Mouse (Mus musculus): Measurements from ENCODE around the gene Armc7. TPM values are rescaled to one million over a fixed set of nuclear protein-coding genes. Genes with fewer than 3 reads are reported as not detected.

Armc7 gene
- polyA plus RNA-seq, 1 experiment from 2014 or later = 6.9 TPM

DNA sequence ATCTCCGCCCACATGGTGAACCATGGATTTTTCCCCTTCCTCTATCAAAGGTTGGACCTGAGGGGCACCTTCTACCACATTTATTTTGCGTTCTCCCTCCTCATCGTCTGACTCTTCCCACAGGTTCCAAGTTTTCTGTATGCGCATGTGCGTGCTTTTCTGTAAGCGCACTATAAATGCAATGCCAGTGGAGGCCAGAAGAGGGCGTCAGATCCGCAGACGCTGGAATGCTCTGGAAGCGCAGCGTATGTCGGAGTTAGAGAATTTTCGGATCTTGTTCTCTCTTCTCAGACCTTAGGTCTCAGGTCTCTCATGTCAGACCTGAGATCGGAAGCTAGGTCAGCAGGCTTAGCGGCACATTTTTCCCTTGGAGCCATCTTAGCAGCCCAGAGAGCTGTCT is 19.8 kb upstream of the Armc7 start:
- Histone ChIP-seq H3K36me3 (no peaks in the 10 kb centered on the region), H3K27ac (replicated peaks) (no peak overlapping the region), H3K4me2 (no peak overlapping the region), H3K4me3 (no peak overlapping the region), H3K4me1 (peaks cover 11% of the 10 kb centered on the region), H3K9me3 (no peaks in the 10 kb centered on the region), H3K27me3 (replicated peaks) (no peaks in the 10 kb centered on the region), H3K9ac (no peak overlapping the region)
- ATAC-seq (ENCODE audit: extremely low read depth, insufficient number of reproducible peaks, low FRiP score, low TSS enrichment) = no peak
- WGBS = 84% methylated on average over 15 of the region's 15 CpGs

DNA sequence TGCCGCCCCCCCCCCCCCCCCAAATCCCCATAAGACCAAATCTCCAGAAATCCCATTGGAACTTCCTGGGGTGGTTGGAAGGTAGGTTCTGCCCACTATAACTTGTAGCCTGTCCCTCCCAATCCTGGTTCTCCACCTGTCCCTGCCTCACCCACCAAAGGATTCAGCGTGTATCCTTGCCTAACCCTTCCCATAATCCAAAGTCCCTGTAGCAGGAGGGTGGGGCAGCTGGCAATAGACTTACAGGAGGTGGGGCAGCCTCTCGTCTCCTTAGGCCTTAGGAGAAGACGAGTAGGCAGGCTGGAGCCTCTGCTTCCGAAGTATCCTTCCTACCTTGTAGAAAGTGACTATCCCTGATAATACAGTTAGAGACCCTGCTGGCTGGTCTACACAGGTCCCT is 19.3 kb upstream of the Armc7 start:
- H3K9ac ChIP-seq = no peak overlapping the region
- H3K4me2 ChIP-seq = no peak overlapping the region
- no peaks in the 10 kb centered on the region for H3K27me3 ChIP-seq (replicated peaks)
- H3K4me1 ChIP-seq = peaks cover 11% of the 10 kb centered on the region
- H3K27ac ChIP-seq (replicated peaks) = no peak overlapping the region
- H3K9me3 ChIP-seq = no peaks in the 10 kb centered on the region
- no peaks in the 10 kb centered on the region for H3K36me3 ChIP-seq
- H3K4me3 ChIP-seq = no peak overlapping the region
- WGBS = 91% methylated on average over 5 of the region's 5 CpGs
- no peak for ATAC-seq (ENCODE audit: extremely low read depth, insufficient number of reproducible peaks, low FRiP score, low TSS enrichment)

DNA sequence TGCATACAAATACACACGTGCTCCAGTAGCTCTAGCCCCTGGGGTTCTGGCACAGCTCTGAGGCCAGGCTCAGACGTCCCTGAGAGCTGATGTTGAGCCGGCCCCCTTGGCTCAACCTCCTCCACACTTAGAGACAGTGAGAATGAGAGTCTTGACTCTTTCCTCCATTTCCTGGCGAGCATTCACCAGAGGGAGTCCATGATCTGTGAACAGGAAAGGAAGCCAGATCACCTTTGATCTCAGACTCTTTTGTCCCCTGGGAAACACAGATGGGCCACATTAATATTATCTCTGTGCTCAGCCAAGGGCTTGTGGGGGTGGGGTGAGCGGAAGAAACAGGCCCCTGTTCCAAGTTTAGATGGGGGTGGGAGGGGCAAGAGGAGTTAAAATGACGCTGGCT is 18.1 kb upstream of the Armc7 start:
- H3K4me3 ChIP-seq = no peak overlapping the region
- 0 out of 2 replicates have a peak overlapping the region, but pooled peaks have one; percentile 38 for H3K27ac ChIP-seq (replicated peaks)
- H3K4me1 ChIP-seq = peaks cover 11% of the 10 kb centered on the region
- no peak overlapping the region for H3K4me2 ChIP-seq
- peaks cover 6% of the 10 kb centered on the region; the same call in 1 of the 2 replicates for H3K27me3 ChIP-seq (replicated peaks)
- no peak; the same call in 1 of the 2 replicates for ATAC-seq (ENCODE audit: extremely low read depth, insufficient number of reproducible peaks, low FRiP score, low TSS enrichment)
- 29% methylated on average over 6 of the region's 6 CpGs for WGBS
- H3K9me3 ChIP-seq = no peaks in the 10 kb centered on the region
- no peak overlapping the region for H3K9ac ChIP-seq
- H3K36me3 ChIP-seq = no peaks in the 10 kb centered on the region

DNA sequence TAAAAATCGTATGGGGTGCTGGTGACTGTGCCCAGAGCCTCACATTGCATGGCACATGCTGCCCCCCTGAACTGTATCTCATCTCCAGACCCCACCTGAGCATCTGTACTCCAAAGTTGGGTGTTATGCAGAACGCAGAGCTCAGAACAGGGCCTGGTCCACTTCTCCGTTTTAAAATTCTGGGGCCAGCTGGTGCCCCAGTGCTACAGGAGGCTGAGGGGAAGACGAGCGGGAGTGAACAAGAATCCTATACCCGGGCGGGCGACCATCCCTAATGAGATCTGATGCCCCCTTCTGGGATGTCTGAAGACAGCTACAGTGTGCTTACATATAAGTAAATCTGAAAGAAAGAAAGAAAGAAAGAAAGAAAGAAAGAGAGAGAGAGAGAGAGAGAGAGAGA is 14.5 kb upstream of the Armc7 start:
- no peak overlapping the region for H3K4me3 ChIP-seq
- H3K4me1 ChIP-seq = peaks cover 17% of the 10 kb centered on the region
- H3K36me3 ChIP-seq = no peaks in the 10 kb centered on the region
- no peak overlapping the region for H3K9ac ChIP-seq
- peaks cover 6% of the 10 kb centered on the region for H3K27me3 ChIP-seq (replicated peaks)
- 30% methylated on average over 8 of the region's 8 CpGs for WGBS
- no peak overlapping the region for H3K4me2 ChIP-seq
- no peak for ATAC-seq (ENCODE audit: extremely low read depth, insufficient number of reproducible peaks, low FRiP score, low TSS enrichment)
- H3K9me3 ChIP-seq = no peaks in the 10 kb centered on the region
- H3K27ac ChIP-seq (replicated peaks) = no peak overlapping the region

DNA sequence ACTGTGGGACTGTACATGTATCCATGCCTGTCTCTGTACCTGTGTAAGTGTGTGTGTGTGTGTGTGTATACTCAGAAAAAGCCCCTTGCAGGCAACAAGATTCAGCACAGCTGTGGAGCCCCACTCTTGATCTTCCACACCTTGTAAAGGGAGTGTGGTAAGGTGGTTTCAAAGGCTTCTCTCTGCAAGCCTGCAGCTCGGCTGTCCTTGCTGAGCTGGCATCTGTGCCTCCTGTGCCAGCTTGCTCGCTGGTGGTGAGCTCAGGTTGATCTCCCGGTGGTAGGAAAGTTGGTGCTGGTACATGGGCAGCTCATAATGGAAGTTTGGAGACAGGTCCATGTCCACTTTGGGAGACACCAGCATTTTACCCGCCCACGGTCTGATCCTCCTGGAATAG is 13.6 kb upstream of the Armc7 start:
- Histone ChIP-seq H3K27ac (replicated peaks) (no peak overlapping the region), H3K9ac (no peak overlapping the region), H3K9me3 (no peaks in the 10 kb centered on the region), H3K36me3 (no peaks in the 10 kb centered on the region), H3K27me3 (replicated peaks) (peaks cover 6% of the 10 kb centered on the region), H3K4me3 (no peak overlapping the region), H3K4me2 (no peak overlapping the region), H3K4me1 (peaks cover 20% of the 10 kb centered on the region)
- ATAC-seq (ENCODE audit: extremely low read depth, insufficient number of reproducible peaks, low FRiP score, low TSS enrichment) = no peak
- WGBS = 71% methylated on average over 5 of the region's 5 CpGs

DNA sequence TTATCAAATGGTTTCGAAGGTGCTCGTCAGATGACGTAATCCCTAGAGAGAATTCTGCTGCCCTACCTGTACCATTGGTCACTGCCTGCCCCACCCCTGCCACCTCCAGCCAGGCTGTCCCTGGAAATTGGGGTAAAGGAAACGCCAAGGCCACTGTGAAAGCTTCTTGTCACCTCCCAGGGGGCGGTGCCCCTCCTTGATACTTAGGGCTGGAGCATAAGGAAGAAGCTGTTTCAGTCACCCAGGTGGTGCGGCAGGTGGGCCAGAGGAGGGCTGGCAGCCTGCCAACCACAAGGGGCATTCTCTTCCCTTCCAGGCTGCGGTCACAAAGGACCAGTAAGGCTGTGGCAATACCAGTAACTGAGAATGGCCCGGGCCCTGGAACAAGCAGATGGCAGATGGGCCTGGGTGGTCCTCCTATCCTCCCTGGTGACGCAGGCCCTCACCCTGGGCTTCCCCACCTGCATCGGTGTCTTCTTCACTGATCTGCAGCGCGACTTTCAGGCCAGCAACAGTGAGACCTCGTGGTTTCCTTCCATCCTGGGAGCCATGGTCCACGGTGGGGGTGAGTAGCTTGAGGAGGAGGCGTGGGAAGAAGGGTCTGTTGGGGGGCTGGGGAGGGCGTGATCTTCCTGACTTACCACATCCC is 13.1 kb upstream of the Armc7 start, which contains the start of gene Slc16a5:
TSS of gene Slc16a5 (plus strand) at position 232 of the 649 bp plus-strand sequence.
- no peak within 1 kb of the TSS for H3K9ac ChIP-seq
- peaks cover 6% of the 10 kb centered on the region for H3K27me3 ChIP-seq (replicated peaks)
- 74% methylated on average over 16 of the region's 16 CpGs for WGBS
- no peak for ATAC-seq (ENCODE audit: extremely low read depth, insufficient number of reproducible peaks, low FRiP score, low TSS enrichment)
- H3K4me2 ChIP-seq = no peak within 1 kb of the TSS
- no peak within 1 kb of the TSS for H3K27ac ChIP-seq (replicated peaks)
- no peaks in the 10 kb centered on the region for H3K9me3 ChIP-seq
- peaks cover 20% of the 10 kb centered on the region for H3K4me1 ChIP-seq
- H3K4me3 ChIP-seq = no peak within 1 kb of the TSS
- no peaks in the 10 kb centered on the region for H3K36me3 ChIP-seq

DNA sequence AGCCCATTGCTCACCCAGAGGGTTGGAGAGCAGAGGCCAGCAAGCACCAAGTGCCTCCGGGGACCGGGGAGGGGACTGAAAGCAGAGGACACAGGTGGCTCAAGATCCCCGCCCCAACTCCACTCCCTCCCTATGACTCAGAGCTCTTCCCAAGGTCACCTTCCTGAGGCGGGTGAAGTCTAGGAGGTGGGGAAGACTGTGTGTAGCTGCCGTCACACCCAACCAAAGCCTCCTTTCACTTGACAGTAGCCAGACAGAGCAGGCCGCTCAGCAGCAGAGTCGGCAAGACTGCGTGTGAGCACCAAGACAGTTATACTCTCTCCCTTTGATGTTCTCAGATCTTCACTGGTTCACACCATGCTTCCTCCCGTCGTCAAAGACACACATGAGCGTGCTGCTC is 12.1 kb upstream of the Armc7 start:
- no peak overlapping the region for H3K4me3 ChIP-seq
- H3K27me3 ChIP-seq (replicated peaks) = peaks cover 6% of the 10 kb centered on the region
- H3K4me2 ChIP-seq = no peak overlapping the region
- H3K4me1 ChIP-seq = peaks cover 17% of the 10 kb centered on the region
- WGBS = 46% methylated on average over 11 of the region's 11 CpGs
- ATAC-seq (ENCODE audit: extremely low read depth, insufficient number of reproducible peaks, low FRiP score, low TSS enrichment) = no peak
- no peaks in the 10 kb centered on the region for H3K36me3 ChIP-seq
- H3K9ac ChIP-seq = peak overlapping the region; percentile 9; the same call in 1 of the 2 replicates
- H3K9me3 ChIP-seq = no peaks in the 10 kb centered on the region
- H3K27ac ChIP-seq (replicated peaks) = no peak overlapping the region

DNA sequence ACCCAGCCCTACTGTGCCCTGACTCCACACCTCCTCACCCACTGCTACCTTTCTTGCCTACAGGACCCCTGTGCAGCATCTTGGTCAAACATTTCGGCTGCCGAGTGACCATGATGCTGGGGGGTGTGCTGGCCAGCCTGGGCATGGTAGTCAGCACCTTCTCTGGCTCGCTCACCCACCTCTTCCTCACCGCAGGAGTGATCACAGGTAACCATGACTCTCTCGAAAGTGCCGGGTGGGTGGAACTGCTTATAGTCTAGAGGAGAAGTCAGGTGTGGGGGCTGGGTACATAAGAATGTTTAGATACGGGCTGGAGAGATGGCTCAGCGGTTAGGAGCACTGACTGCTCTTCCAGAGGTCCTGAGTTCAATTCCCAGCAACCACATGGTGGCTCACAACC is 10.6 kb upstream of the Armc7 start:
- peaks cover 6% of the 10 kb centered on the region for H3K27me3 ChIP-seq (replicated peaks)
- 78% methylated on average over 8 of the region's 8 CpGs for WGBS
- H3K4me3 ChIP-seq = no peak overlapping the region

DNA sequence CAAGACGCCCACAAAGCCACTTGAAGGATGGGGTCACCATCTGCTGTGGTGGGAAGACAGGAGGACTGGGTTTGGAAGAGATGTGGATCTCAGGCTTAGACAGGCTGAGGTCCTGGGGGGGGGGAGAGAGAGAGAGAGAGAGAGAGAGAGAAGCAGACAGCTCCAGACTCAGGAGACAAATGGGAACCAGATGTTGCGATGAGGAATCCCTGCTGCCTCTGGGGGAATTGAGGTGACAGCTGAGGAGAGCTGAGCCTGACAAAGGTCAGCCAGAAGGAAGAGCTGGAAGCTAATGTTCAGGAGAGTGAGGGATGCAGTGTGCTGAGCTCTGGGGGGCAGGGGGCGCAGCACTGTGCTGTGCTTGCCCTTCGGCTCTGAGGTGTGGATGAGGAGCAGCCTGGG is 8.2 kb upstream of the Armc7 start:
- no peak for ATAC-seq (ENCODE audit: extremely low read depth, insufficient number of reproducible peaks, low FRiP score, low TSS enrichment)
- H3K27ac ChIP-seq (replicated peaks) = no peak overlapping the region
- peaks cover under 1% of the 10 kb centered on the region; the same call in 1 of the 2 replicates for H3K27me3 ChIP-seq (replicated peaks)
- H3K36me3 ChIP-seq = no peaks in the 10 kb centered on the region
- no peaks in the 10 kb centered on the region for H3K9me3 ChIP-seq
- WGBS = 24% methylated on average over 4 of the region's 4 CpGs
- peaks cover 18% of the 10 kb centered on the region for H3K4me1 ChIP-seq
- peak overlapping the region; percentile 10; the same call in 1 of the 2 replicates for H3K9ac ChIP-seq
- H3K4me3 ChIP-seq = no peak overlapping the region
- no peak overlapping the region for H3K4me2 ChIP-seq

More for the DNA sequence above, 10.6 kb upstream of the Armc7 start:
- H3K27ac ChIP-seq (replicated peaks) = no peak overlapping the region
- H3K9ac ChIP-seq = no peak overlapping the region
- H3K36me3 ChIP-seq = no peaks in the 10 kb centered on the region
- H3K4me2 ChIP-seq = no peak overlapping the region
- no peak for ATAC-seq (ENCODE audit: extremely low read depth, insufficient number of reproducible peaks, low FRiP score, low TSS enrichment)
- peaks cover 17% of the 10 kb centered on the region for H3K4me1 ChIP-seq
- H3K9me3 ChIP-seq = no peaks in the 10 kb centered on the region

DNA sequence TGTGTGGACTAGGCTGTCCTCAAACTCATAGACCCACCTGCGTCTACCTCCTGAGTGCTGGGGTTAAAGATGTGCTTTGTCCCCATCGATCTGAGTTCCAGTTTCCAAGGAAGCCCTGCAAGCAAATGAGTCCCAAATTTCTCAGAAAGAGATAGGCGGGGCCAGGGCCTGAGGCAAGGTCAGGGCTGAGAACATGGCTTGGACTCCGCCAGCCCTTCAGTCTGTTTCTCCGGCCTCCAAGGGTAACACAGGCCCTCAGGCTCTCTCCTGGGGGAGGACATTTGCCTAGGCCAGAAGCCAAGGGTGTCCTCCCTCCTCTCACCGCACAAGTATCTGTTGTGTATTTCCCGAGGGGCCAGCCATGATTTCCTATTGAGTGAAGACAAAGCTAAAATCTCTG is 3.3 kb upstream of the Armc7 start:
- Histone ChIP-seq H3K4me2 (no peak overlapping the region), H3K36me3 (no peaks in the 10 kb centered on the region), H3K4me3 (no peak overlapping the region), H3K27me3 (replicated peaks) (no peaks in the 10 kb centered on the region), H3K4me1 (peaks cover 45% of the 10 kb centered on the region), H3K9ac (no peak overlapping the region), H3K9me3 (no peaks in the 10 kb centered on the region), H3K27ac (replicated peaks) (0 out of 2 replicates have a peak overlapping the region, but pooled peaks have one; percentile 84)
- ATAC-seq (ENCODE audit: extremely low read depth, insufficient number of reproducible peaks, low FRiP score, low TSS enrichment) = no peak
- 67% methylated on average over 7 of the region's 7 CpGs for WGBS

DNA sequence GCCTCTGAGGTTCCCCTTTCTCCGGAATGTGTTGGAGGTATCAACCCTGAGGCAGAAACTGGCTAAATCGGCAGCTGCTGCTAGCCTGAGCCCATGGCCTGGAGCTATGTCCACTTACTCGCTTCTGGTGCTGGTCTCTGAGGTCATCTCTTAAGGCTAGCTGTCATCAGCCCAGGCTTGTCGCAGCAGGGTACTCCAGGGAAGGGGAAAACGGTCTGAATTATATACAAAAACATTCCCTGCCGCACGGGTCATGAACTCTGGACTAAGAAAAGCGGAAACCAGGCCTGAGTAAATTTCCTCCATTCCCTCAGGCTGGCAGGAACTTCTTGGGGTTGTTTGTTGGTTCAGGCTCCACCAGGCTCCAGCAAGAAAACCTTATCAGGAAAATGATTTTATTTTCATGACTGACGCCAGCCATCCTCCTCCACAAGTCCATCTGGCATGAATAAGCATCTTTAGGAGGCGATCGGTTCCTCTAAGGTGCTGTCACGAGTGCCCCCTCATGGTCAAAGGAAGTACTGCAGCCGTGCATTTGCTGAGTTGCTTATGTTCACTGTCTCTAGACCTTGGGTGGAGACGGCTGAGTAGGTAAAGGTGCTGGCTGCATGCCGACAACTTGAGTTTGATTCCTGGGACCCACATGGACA is 1.7 kb upstream of the Armc7 start:
- ATAC-seq (ENCODE audit: extremely low read depth, insufficient number of reproducible peaks, low FRiP score, low TSS enrichment) = 0 out of 2 replicates have a peak, but pooled peaks have one; percentile 21
- H3K27ac ChIP-seq (replicated peaks) = peak overlapping the region; percentile 84
- H3K27me3 ChIP-seq (replicated peaks) = no peaks in the 10 kb centered on the region
- no peaks in the 10 kb centered on the region for H3K36me3 ChIP-seq
- H3K4me2 ChIP-seq = peak overlapping the region; percentile 45
- peak overlapping the region; percentile 93; the same call in 1 of the 2 replicates for H3K9ac ChIP-seq
- 15% methylated on average over 15 of the region's 15 CpGs for WGBS
- peaks cover 44% of the 10 kb centered on the region for H3K4me1 ChIP-seq
- no peaks in the 10 kb centered on the region for H3K9me3 ChIP-seq
- H3K4me3 ChIP-seq = peak overlapping the region; percentile 13
